Mouse (Mus musculus) MEL (cell line): ENCODE measurements around the gene Hoxc4.

ENCODE experiments used
- CHD1 ChIP-seq: IDR thresholded peaks from 2 replicates; pipeline ENCODE4 v1.6.1; 2012; ENCODE audit warnings: low read depth, mild to moderate bottlenecking, inconsistent platforms, low read length, improper control_type of control experiment
- CTCF ChIP-seq, 3 experiments: IDR thresholded peaks in 2 of 3; conservative IDR thresholded peaks in 1 of 3; 2 replicates each; pipeline ENCODE4 v1.5.1; 2011 to 2012; ENCODE audit warnings: low read length in 3 of 3, low read depth in 2 of 3, mild to moderate bottlenecking in 2 of 3, improper control_type of control experiment in 1 of 3, inconsistent platforms in 1 of 3, mixed read lengths in 1 of 3, moderate library complexity in 1 of 3; ENCODE audit not compliant: control insufficient read depth in 1 of 3, insufficient read depth in 1 of 3, poor library complexity in 1 of 3, severe bottlenecking in 1 of 3
- EP300 ChIP-seq, 2 experiments: IDR thresholded peaks; 2 replicates each; pipeline ENCODE4 v1.6.1; 2011; ENCODE audit warnings: improper control_type of control experiment in 2 of 2, low read length in 2 of 2, low read depth in 1 of 2, mild to moderate bottlenecking in 1 of 2
- POLR2A ChIP-seq, 2 experiments: IDR thresholded peaks; 2 replicates each; pipeline ENCODE4 v1.6.1; 2011 to 2012; ENCODE audit warnings: low read length in 2 of 2, mild to moderate bottlenecking in 2 of 2, control low read depth in 1 of 2, improper control_type of control experiment in 1 of 2, low read depth in 1 of 2, moderate library complexity in 1 of 2; ENCODE audit not compliant: control insufficient read depth in 1 of 2, insufficient read depth in 1 of 2, poor library complexity in 1 of 2
- TCF12 ChIP-seq: IDR thresholded peaks from 2 replicates; pipeline ENCODE4 v1.6.1; 2014; ENCODE audit warnings: low read depth, mild to moderate bottlenecking, inconsistent platforms, low read length, improper control_type of control experiment, moderate library complexity
- UBTF ChIP-seq: IDR thresholded peaks from 2 replicates; pipeline ENCODE4 v1.6.1; 2012; ENCODE audit warnings: low read depth, mild to moderate bottlenecking, inconsistent platforms, low read length, improper control_type of control experiment, moderate library complexity, borderline replicate concordance; ENCODE audit not compliant: insufficient read depth
- ZKSCAN1 ChIP-seq: IDR thresholded peaks from 2 replicates; pipeline ENCODE4 v1.6.1; 2012; ENCODE audit warnings: low read depth, mild to moderate bottlenecking, inconsistent platforms, low read length, improper control_type of control experiment, moderate library complexity

- no peak for TF ChIP-seq CTCF (IDR thresholded peaks at IDR 0.05 in 2 of 3, conservative IDR thresholded peaks at IDR 0.05 in 1 of 3; ENCODE audit: control insufficient read depth in 1 of 3, insufficient read depth in 1 of 3, low read depth in 2 of 3, low read length in 3 of 3, poor library complexity in 1 of 3, severe bottlenecking in 1 of 3)
- TF ChIP-seq POLR2A (IDR thresholded peaks at IDR 0.05; ENCODE audit: control insufficient read depth in 1 of 2, insufficient read depth in 1 of 2, low read depth in 1 of 2, low read length in 2 of 2, poor library complexity in 1 of 2), result no peak
- TF ChIP-seq EP300 (IDR thresholded peaks at IDR 0.05; ENCODE audit: low read depth in 1 of 2, low read length in 2 of 2), result no peak
- TF ChIP-seq CHD1, result no peak
- no peak for TF ChIP-seq UBTF
- no peak for TF ChIP-seq ZKSCAN1
- TF ChIP-seq TCF12, result no peak
These were observed 50.4 kb downstream of the Hoxc4 start for GRCm38 (mm10) chr15:103069173-103069572.
